Mouse (Mus musculus): ENCODE data around the gene Rad51c. TPM values are rescaled to one million over a fixed set of nuclear protein-coding genes. Genes with fewer than 3 reads are reported as not detected.
"Not testable (repeated sequence)": the region's sequence is repeated elsewhere in the genome, so short reads cannot be mapped to it uniquely, and the experiment has no call there.

Rad51c gene
- polyA plus RNA-seq, 1 experiment from 2014 or later = 8.2 TPM

GRCm38 (mm10) chr11:87447429-87447828 lies 42.7 kb upstream of the Rad51c start:
- Histone ChIP-seq H3K4me2 (replicated peaks; ENCODE audit: low read depth, low read length) (no peak overlapping the region; the same call in 1 of the 2 replicates), H3K27ac (ENCODE audit: low read depth, low read length) (no peak overlapping the region), H3K9ac (ENCODE audit: low read depth, low read length) (no peak overlapping the region), H3K4me3 (ENCODE audit: low read length) (no peak overlapping the region), H3K4me1 (ENCODE audit: control insufficient read depth, insufficient read depth, low read length) (0 out of 2 replicates have a peak, but pooled peaks cover 3% of the 10 kb centered on the region), H3K36me3 (ENCODE audit: control insufficient read depth, insufficient read depth, low read length) (no peaks in the 10 kb centered on the region), H3K9me3 (ENCODE audit: control insufficient read depth, low read length) (no peaks in the 10 kb centered on the region), H3K27me3 (ENCODE audit: control insufficient read depth, insufficient read depth, low read length) (no peaks in the 10 kb centered on the region)
- no peak for ATAC-seq (ENCODE audit: low FRiP score, low TSS enrichment)

GRCm38 (mm10) chr11:87446159-87446558 lies 41.4 kb upstream of the Rad51c start:
- WGBS = 90% methylated on average over 3 of the region's 3 CpGs
- no peak overlapping the region for H3K4me2 ChIP-seq (replicated peaks; ENCODE audit: low read depth, low read length)
- no peaks in the 10 kb centered on the region for H3K9me3 ChIP-seq (ENCODE audit: control insufficient read depth, low read length)
- H3K4me1 ChIP-seq (ENCODE audit: control insufficient read depth, insufficient read depth, low read length) = 0 out of 2 replicates have a peak, but pooled peaks cover 3% of the 10 kb centered on the region
- H3K9ac ChIP-seq (ENCODE audit: low read depth, low read length) = no peak overlapping the region
- H3K27ac ChIP-seq (ENCODE audit: low read depth, low read length) = no peak overlapping the region
- H3K36me3 ChIP-seq (ENCODE audit: control insufficient read depth, insufficient read depth, low read length) = no peaks in the 10 kb centered on the region
- no peaks in the 10 kb centered on the region for H3K27me3 ChIP-seq (ENCODE audit: control insufficient read depth, insufficient read depth, low read length)
- no peak overlapping the region for H3K4me3 ChIP-seq (ENCODE audit: low read length)
- ATAC-seq (ENCODE audit: low FRiP score, low TSS enrichment) = no peak

- 89% methylated on average over 2 of the region's 4 CpGs for WGBS
- not testable (repeated sequence) for H3K27ac ChIP-seq (ENCODE audit: low read depth, low read length); H3K36me3 ChIP-seq (ENCODE audit: control insufficient read depth, insufficient read depth, low read length); H3K9me3 ChIP-seq (ENCODE audit: control insufficient read depth, low read length); H3K27me3 ChIP-seq (ENCODE audit: control insufficient read depth, insufficient read depth, low read length); H3K9ac ChIP-seq (ENCODE audit: low read depth, low read length); H3K4me3 ChIP-seq (ENCODE audit: low read length); H3K4me2 ChIP-seq (replicated peaks; ENCODE audit: low read depth, low read length); ATAC-seq (ENCODE audit: low FRiP score, low TSS enrichment); H3K4me1 ChIP-seq (ENCODE audit: control insufficient read depth, insufficient read depth, low read length)
These were observed 40.8 kb upstream of the Rad51c start for GRCm38 (mm10) chr11:87445593-87445992.

- Histone ChIP-seq H3K4me2 (replicated peaks; ENCODE audit: low read depth, low read length) (no peak overlapping the region; the same call in 1 of the 2 replicates), H3K4me3 (ENCODE audit: low read length) (no peak overlapping the region), H3K36me3 (ENCODE audit: control insufficient read depth, insufficient read depth, low read length) (no peaks in the 10 kb centered on the region), H3K27me3 (ENCODE audit: control insufficient read depth, insufficient read depth, low read length) (no peaks in the 10 kb centered on the region), H3K9ac (ENCODE audit: low read depth, low read length) (no peak overlapping the region), H3K27ac (ENCODE audit: low read depth, low read length) (no peak overlapping the region), H3K9me3 (ENCODE audit: control insufficient read depth, low read length) (no peaks in the 10 kb centered on the region), H3K4me1 (ENCODE audit: control insufficient read depth, insufficient read depth, low read length) (0 out of 2 replicates have a peak, but pooled peaks cover 3% of the 10 kb centered on the region)
- ATAC-seq (ENCODE audit: low FRiP score, low TSS enrichment) = no peak
- WGBS = 10% methylated on average over 16 of the region's 16 CpGs
These were observed 40.1 kb upstream of the Rad51c start for GRCm38 (mm10) chr11:87444735-87445428.

- H3K4me2 ChIP-seq (replicated peaks; ENCODE audit: low read depth, low read length); H3K4me3 ChIP-seq (ENCODE audit: low read length); H3K36me3 ChIP-seq (ENCODE audit: control insufficient read depth, insufficient read depth, low read length); H3K27me3 ChIP-seq (ENCODE audit: control insufficient read depth, insufficient read depth, low read length); ATAC-seq (ENCODE audit: low FRiP score, low TSS enrichment); H3K9me3 ChIP-seq (ENCODE audit: control insufficient read depth, low read length); H3K9ac ChIP-seq (ENCODE audit: low read depth, low read length); H3K4me1 ChIP-seq (ENCODE audit: control insufficient read depth, insufficient read depth, low read length); H3K27ac ChIP-seq (ENCODE audit: low read depth, low read length): not testable (repeated sequence)
- WGBS = 75% methylated on average over 10 of the region's 10 CpGs
These were observed 39.3 kb upstream of the Rad51c start for GRCm38 (mm10) chr11:87444056-87444455.

GRCm38 (mm10) chr11:87443373-87443883 lies 38.7 kb upstream of the Rad51c start:
- Histone ChIP-seq H3K9me3 (ENCODE audit: control insufficient read depth, low read length) (no peaks in the 10 kb centered on the region), H3K27ac (ENCODE audit: low read depth, low read length) (0 out of 2 replicates have a peak overlapping the region, but pooled peaks have one; percentile 47)
- ATAC-seq (ENCODE audit: low FRiP score, low TSS enrichment) = no peak; the same call in 1 of the 2 replicates

GRCm38 (mm10) chr11:87442643-87443372 lies 38.1 kb upstream of the Rad51c start:
- not testable (repeated sequence) for H3K9ac ChIP-seq (ENCODE audit: low read depth, low read length); H3K27ac ChIP-seq (ENCODE audit: low read depth, low read length); H3K9me3 ChIP-seq (ENCODE audit: control insufficient read depth, low read length); H3K27me3 ChIP-seq (ENCODE audit: control insufficient read depth, insufficient read depth, low read length); H3K4me1 ChIP-seq (ENCODE audit: control insufficient read depth, insufficient read depth, low read length); H3K36me3 ChIP-seq (ENCODE audit: control insufficient read depth, insufficient read depth, low read length)
- WGBS = under 1% methylated on average over 32 of the region's 62 CpGs
- H3K4me3 ChIP-seq (ENCODE audit: low read length) = peak overlapping the region; percentile 26; the same call in 1 of the 2 replicates
- peak; percentile 98 for ATAC-seq (ENCODE audit: low FRiP score, low TSS enrichment)
- peak overlapping the region; percentile 49 for H3K4me2 ChIP-seq (replicated peaks; ENCODE audit: low read depth, low read length)

More at GRCm38 (mm10) chr11:87443373-87443883, 38.7 kb upstream of the Rad51c start:
- under 1% methylated on average over 5 of the region's 5 CpGs for WGBS
- Histone ChIP-seq H3K9ac (ENCODE audit: low read depth, low read length) (no peak overlapping the region), H3K27me3 (ENCODE audit: control insufficient read depth, insufficient read depth, low read length) (no peaks in the 10 kb centered on the region), H3K4me3 (ENCODE audit: low read length) (no peak overlapping the region), H3K4me1 (ENCODE audit: control insufficient read depth, insufficient read depth, low read length) (0 out of 2 replicates have a peak, but pooled peaks cover 3% of the 10 kb centered on the region), H3K4me2 (replicated peaks; ENCODE audit: low read depth, low read length) (no peak overlapping the region), H3K36me3 (ENCODE audit: control insufficient read depth, insufficient read depth, low read length) (no peaks in the 10 kb centered on the region)

- Histone ChIP-seq H3K36me3 (ENCODE audit: control insufficient read depth, insufficient read depth, low read length) (no peaks in the 10 kb centered on the region), H3K27me3 (ENCODE audit: control insufficient read depth, insufficient read depth, low read length) (no peaks in the 10 kb centered on the region), H3K4me3 (ENCODE audit: low read length) (no peak overlapping the region), H3K9me3 (ENCODE audit: control insufficient read depth, low read length) (no peaks in the 10 kb centered on the region), H3K4me2 (replicated peaks; ENCODE audit: low read depth, low read length) (no peak overlapping the region), H3K9ac (ENCODE audit: low read depth, low read length) (no peak overlapping the region), H3K27ac (ENCODE audit: low read depth, low read length) (no peak overlapping the region), H3K4me1 (ENCODE audit: control insufficient read depth, insufficient read depth, low read length) (no peaks in the 10 kb centered on the region)
- no peak for ATAC-seq (ENCODE audit: low FRiP score, low TSS enrichment)
- 82% methylated on average over 10 of the region's 10 CpGs for WGBS
These were observed 35.2 kb upstream of the Rad51c start for GRCm38 (mm10) chr11:87439796-87440420.

Measured in kidney, embryonic 14.5 days (tissue).